Mouse (Mus musculus) spleen, adult 18-20 months (tissue): ENCODE results near the gene Ift172.
"Not testable (repeated sequence)": the region's sequence is repeated elsewhere in the genome, so short reads cannot be mapped to it uniquely, and the experiment has no call there.

Experiments used
- DNase-seq, 2 experiments: peaks; one replicate each; pipeline ENCODE4 v3.0.0; 2022; ENCODE audit warnings: mixed read lengths in 2 of 2

The Ift172 gene

DNA sequence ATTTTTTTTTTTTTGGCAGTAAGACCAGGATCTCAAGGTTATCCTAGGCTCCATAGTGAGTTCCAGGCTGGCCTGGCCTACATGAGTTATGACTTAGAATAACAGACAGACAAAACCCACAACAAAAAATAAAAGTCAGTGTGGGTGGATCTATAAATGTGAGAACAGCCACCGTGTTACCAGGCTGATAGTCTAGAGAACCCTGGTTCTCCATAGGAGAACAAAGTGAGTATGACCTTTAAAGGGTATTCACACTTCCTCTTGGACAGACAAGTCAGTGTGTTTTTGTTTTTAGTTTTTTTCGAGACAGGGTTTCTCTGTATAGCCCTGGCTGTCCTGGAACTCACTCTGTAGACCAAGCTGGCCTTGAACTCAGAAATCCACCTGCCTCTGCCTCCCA is 34.9 kb downstream of the Ift172 start:
- no peak for DNase-seq

- DNase-seq = no peak
Measured at GRCm38 (mm10) chr5:31255381-31255780, 35.5 kb downstream of the Ift172 start.

- no peak for DNase-seq
Measured at GRCm38 (mm10) chr5:31254901-31255300, 36.0 kb downstream of the Ift172 start.

DNA sequence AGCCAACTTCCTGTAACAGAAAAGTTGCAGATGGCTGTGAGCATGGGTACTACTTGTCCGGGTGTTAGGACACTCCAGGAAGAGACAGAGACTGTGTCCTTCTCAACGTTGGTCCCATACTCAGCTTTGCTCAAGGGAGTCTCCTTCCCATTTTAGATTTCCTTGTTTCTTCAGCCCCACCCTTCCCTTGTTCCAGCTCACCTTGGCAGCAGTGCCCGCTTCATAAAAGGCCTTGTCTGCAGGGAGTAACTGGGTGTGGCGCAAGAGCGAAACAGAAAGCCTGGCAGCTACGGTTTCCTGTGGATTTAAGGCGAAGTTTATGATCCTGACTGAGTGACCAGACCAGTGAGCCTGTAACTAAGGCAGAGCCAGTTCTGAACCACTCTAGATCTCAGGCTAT is 36.5 kb downstream of the Ift172 start:
- DNase-seq = no peak

- DNase-seq = no peak
Measured at GRCm38 (mm10) chr5:31253806-31254205, 37.1 kb downstream of the Ift172 start.

DNA sequence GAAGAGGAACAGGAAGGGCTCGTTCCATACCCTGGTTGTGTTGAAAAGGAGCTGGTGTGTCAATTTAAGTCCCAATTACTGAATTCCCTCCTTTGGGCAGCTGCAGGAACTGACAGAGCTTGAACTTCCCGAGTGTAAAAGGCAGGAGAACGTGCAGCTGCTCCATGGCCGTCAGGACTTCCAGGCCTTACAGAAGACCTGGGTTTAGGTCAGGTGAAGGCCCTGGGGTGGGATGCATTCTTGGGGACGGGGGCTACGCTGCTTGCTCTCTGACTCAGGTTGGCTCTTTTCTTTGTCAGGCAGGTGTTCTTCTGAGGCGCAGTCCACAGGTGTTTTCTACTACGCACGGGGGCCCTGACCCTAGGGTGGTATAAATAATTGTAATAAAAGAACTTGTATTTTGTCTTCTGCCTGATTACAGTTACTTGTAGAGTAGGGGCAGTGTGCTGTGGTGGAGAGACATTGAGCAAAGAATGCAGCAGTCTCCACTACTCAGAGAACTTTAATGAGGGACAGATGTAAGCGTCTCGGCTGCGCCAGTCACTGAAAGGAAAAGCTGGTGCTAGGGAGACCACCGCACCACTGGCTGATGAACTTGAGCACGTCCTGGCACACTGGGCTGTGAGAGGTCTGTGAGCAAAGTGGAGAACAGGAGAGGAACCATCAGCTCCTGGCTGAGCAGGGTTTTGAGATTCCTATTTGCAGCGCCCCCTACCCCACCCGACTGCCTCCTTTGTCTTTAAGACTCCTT is 37.9 kb downstream of the Ift172 start:
- DNase-seq = no peak

DNA sequence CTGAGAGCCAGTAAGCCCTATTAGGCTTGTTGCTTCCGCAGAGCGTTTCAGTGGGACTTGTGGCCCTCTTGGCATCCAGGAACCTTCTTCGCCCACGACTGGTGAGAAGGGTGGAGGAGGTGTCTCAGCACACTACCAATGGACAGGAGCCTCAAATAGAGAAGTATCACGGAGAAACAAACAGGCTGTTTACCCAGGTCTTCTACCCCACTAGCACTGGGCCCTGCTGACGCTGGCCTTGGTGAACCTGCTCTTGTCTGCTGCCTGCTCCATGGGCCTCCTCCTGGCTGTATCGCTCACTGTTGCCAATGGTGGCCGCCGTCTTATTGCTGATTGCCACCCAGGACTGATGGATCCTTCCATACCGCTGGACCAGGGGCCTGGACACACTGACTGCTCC is 38.8 kb downstream of the Ift172 start:
- DNase-seq = no peak

DNA sequence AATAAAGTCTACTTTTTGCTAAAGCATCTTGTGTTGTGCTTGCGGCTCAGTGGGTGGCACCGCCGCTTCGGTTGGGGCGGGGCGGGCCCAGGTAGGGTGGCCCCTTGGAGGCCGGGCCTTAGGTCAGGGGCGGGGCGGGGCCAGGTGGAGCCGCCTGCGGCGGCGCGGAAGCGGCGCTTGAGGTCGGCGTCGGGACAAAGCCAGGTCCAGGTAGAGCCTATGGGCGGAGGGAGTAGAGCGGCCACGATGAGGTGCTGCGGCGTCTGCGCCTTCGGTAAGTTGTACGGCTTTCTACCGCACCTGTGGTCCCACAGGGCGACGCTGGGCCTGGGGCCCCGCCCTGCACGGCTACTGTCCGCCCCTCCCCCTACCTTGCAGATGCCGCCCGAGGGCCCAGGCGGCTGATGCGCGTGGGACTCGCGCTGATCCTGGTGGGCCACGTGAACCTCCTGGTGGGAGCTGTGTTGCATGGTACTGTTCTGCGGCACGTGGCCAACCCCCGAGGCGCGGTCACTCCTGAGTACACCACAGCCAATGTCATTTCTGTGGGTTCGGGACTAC is 39.3 kb downstream of the Ift172 start, which contains the start of gene Krtcap3:
TSS of gene Krtcap3 (plus strand) at position 151 of the 561 bp plus-strand sequence.
- peak in 1 of 2 experiments; percentile 18 for DNase-seq

DNA sequence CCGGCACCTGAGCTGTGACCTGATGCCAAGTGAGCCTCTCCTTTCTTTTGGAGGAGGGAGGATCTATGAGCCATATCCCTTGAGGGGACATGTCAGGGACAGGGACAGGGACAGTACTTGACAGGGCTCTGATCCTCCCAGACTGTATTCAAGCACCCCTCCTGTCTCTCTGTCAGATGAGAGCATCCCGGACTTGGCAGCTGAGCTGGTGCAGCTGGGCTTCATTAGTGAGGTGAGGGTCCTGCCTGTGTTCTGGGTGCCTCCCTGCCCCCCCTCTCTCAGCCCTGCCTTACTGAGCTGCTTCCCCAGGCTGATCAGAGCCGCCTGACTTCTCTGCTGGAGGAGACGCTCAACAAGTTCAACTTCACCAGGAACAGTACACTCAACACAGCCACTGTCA is 40.2 kb downstream of the Ift172 start:
- DNase-seq = no peak

GRCm38 (mm10) chr5:31242191-31242590 is 48.7 kb downstream of the Ift172 start:
- DNase-seq = no peak

GRCm38 (mm10) chr5:31241522-31242034 is 49.3 kb downstream of the Ift172 start:
- DNase-seq = no peak

- peak; percentile 93 to 94 for DNase-seq
Measured at GRCm38 (mm10) chr5:31240637-31241521, 50.0 kb downstream of the Ift172 start, which contains the start of the genes Nrbp1 and Gm9970. Gene Nrbp1 (plus strand): TSS chr5:31240864. Gene Gm9970 (minus strand): TSS chr5:31241232.

GRCm38 (mm10) chr5:31226641-31227040 is 64.3 kb downstream of the Ift172 start:
- DNase-seq = no peak

- no peak for DNase-seq
Measured at GRCm38 (mm10) chr5:31222696-31223095, 68.2 kb downstream of the Ift172 start.

DNA sequence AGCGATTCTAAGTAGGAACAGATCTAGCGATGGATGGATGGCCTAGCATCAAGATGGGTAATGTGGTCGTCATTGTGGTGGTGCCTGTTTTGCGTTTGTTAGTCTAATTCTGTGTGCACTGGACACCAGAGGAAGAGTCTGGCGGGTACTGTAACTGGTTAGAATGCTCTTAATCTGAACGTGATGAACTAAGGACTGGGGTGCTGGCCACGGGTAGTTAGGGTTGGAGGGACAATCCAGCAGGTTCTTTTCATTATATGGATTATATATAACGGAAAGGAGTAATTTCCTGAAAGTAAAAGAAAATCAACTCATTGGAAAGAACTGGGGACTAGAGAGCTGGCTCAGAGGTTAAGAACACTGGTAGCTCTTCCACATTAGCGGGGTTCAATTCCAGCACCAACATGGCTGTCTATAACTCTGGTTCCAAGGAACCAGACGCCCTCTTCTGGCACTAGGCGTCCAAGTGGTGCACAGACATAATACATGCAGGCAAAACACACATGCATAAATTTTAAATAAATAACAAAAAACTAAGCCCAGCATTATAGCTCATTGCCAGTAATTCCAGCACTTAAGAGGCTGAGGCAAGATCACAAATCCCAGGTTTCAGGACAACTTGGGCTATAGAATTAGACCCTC is 69.5 kb downstream of the Ift172 start:
- no peak for DNase-seq

DNA sequence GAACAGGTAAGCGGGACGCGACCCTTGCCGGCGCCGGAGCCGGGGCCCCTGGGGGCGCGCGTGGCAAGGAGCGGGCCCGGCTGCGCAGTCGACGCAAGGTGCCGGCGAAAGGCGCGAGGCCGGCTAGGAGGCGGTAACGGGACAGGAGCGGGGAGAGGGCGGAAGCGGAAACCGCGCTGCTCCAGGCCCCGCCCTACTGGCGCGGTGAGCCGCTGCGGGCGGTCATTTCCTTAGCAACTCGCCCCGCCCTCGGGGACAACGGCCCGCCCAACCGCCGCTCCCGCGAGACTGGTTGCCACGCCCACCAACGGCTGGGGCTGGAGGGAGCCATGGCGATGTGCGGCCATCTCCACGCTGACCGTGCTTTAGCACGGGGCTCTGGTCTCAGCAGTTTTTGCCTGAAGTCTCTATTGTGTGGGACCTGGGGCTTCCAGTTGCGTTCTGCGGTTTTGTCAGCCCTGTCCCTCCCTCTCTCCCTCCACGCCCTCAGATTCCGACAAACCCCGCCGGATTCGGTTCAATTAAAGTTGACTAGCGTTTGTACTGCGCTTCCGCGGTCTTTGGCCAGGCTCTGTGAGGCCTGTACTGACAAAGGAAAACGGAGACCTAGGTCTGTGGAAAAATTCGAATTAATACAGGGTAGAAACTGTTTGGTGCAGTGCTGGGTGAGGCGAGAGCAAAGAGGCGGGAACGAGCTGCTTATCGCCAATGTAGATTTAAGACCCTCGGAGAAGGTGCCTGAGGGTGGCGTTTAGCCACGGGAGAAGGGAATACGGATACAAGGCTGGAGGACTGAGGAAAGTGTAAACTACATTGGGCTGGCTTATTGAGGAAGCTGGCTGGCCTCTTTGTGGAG is 70.2 kb downstream of the Ift172 start, which contains the start of gene Ppm1g:
TSS of gene Ppm1g (minus strand) at position 240 of the 856 bp plus-strand sequence.
- DNase-seq = peak; percentile 96 to 99

GRCm38 (mm10) chr5:31219911-31220447 is 70.9 kb downstream of the Ift172 start:
- DNase-seq = no peak

DNA sequence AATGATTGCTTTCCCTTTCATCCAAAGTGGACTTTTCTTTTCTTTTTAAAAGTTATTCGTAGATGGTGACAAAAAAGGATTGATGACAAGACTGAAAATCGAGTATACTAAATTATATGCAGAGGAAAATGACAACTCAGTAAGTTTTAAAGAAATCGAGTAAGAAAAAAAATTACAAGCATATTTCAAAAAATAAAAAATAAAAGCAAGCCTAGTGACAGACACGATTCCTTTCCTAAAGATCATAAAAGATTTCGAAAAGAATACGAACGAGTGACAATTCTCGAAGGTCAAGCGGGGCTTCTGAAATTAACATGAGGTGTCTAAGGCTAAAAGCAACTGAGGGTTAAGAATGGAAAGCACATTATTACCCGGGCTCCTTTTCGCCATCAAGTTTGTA is 71.4 kb downstream of the Ift172 start:
- no peak for DNase-seq

- DNase-seq = no peak
Measured at GRCm38 (mm10) chr5:31219070-31219469, 71.8 kb downstream of the Ift172 start.

GRCm38 (mm10) chr5:31218294-31218693 is 72.6 kb downstream of the Ift172 start:
- peak in 1 of 2 experiments; percentile 19 for DNase-seq

DNA sequence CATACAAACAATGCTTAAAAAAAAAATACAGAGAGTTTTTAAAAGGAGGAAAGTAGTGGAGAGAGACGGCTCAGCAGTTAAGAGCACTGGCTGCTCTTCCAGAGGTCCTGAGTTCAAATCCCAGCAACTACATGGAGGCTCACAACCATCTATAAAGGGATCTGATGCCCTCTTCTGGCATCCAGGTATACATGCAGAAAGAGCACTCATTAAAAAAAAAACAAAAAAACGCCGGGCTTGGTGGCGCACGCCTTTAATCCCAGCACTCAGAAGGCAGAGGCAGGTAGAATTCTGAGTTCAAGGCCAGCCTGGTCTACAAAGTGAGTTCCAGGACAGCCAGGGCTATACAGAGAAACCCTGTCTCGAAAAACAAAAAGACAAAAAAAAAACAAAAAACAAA is 74.4 kb downstream of the Ift172 start:
- not testable (repeated sequence) for DNase-seq
